Mouse (Mus musculus): Measurements from ENCODE around the gene Plekha7. TPM values are rescaled to one million over a fixed set of nuclear protein-coding genes. Genes with fewer than 3 reads are reported as not detected.

Gene Plekha7
- polyA plus RNA-seq, 1 experiment = 13.5 TPM

- H3K4me3 ChIP-seq (replicated peaks; ENCODE audit: insufficient read depth, low read depth, low read length) = no peak overlapping the region
- WGBS = 97% methylated on average over 6 of the region's 6 CpGs
- no peaks in the 10 kb centered on the region for H3K4me1 ChIP-seq (ENCODE audit: control insufficient read depth, insufficient read depth, low read length)
- H3K27me3 ChIP-seq (ENCODE audit: control insufficient read depth, insufficient read depth, low read length) = no peaks in the 10 kb centered on the region
- TF ChIP-seq CTCF (IDR thresholded peaks at IDR 0.05; ENCODE audit: borderline replicate concordance, insufficient read depth, low read depth, low read length) (no peak), POLR2A (IDR thresholded peaks at IDR 0.05; ENCODE audit: borderline replicate concordance, insufficient read depth, low read length) (no peak)
- H3K27ac ChIP-seq (ENCODE audit: insufficient read depth, low read length) = no peak overlapping the region
- DNase-seq = no peak
These were observed 35.1 kb downstream of the Plekha7 start for GRCm38 (mm10) chr7:116273111-116273510.

GRCm38 (mm10) chr7:116269501-116269995, 38.6 kb downstream of the Plekha7 start:
- no peak for TF ChIP-seq POLR2A (IDR thresholded peaks at IDR 0.05; ENCODE audit: borderline replicate concordance, insufficient read depth, low read length)
- no peak for TF ChIP-seq CTCF (IDR thresholded peaks at IDR 0.05; ENCODE audit: borderline replicate concordance, insufficient read depth, low read depth, low read length)
- WGBS = 26% methylated on average over 6 of the region's 6 CpGs
- Histone ChIP-seq H3K27me3 (ENCODE audit: control insufficient read depth, insufficient read depth, low read length) (no peaks in the 10 kb centered on the region), H3K4me1 (ENCODE audit: control insufficient read depth, insufficient read depth, low read length) (no peaks in the 10 kb centered on the region), H3K4me3 (replicated peaks; ENCODE audit: insufficient read depth, low read depth, low read length) (no peak overlapping the region), H3K27ac (ENCODE audit: insufficient read depth, low read length) (no peak overlapping the region)
- no peak for DNase-seq

- no peak for TF ChIP-seq POLR2A (IDR thresholded peaks at IDR 0.05; ENCODE audit: borderline replicate concordance, insufficient read depth, low read length)
- TF ChIP-seq CTCF (IDR thresholded peaks at IDR 0.05; ENCODE audit: borderline replicate concordance, insufficient read depth, low read depth, low read length) = no peak
- DNase-seq = no peak
- 67% methylated on average over 13 of the region's 13 CpGs for WGBS
- Histone ChIP-seq H3K4me1 (ENCODE audit: control insufficient read depth, insufficient read depth, low read length) (no peaks in the 10 kb centered on the region), H3K27me3 (ENCODE audit: control insufficient read depth, insufficient read depth, low read length) (no peaks in the 10 kb centered on the region), H3K4me3 (replicated peaks; ENCODE audit: insufficient read depth, low read depth, low read length) (no peak overlapping the region), H3K27ac (ENCODE audit: insufficient read depth, low read length) (no peak overlapping the region)
These were observed 39.9 kb downstream of the Plekha7 start for GRCm38 (mm10) chr7:116268113-116268926.

- no peak overlapping the region for H3K4me3 ChIP-seq (replicated peaks; ENCODE audit: insufficient read depth, low read depth, low read length)
- TF ChIP-seq CTCF (IDR thresholded peaks at IDR 0.05; ENCODE audit: borderline replicate concordance, insufficient read depth, low read depth, low read length) (no peak), POLR2A (IDR thresholded peaks at IDR 0.05; ENCODE audit: borderline replicate concordance, insufficient read depth, low read length) (no peak)
- no peak for DNase-seq
- 80% methylated on average over 7 of the region's 7 CpGs for WGBS
- H3K27me3 ChIP-seq (ENCODE audit: control insufficient read depth, insufficient read depth, low read length) = no peaks in the 10 kb centered on the region
- H3K4me1 ChIP-seq (ENCODE audit: control insufficient read depth, insufficient read depth, low read length) = no peaks in the 10 kb centered on the region
- H3K27ac ChIP-seq (ENCODE audit: insufficient read depth, low read length) = no peak overlapping the region
These were observed 44.9 kb downstream of the Plekha7 start for GRCm38 (mm10) chr7:116263281-116263680.

GRCm38 (mm10) chr7:116262508-116262907, 45.7 kb downstream of the Plekha7 start:
- no peaks in the 10 kb centered on the region for H3K27me3 ChIP-seq (ENCODE audit: control insufficient read depth, insufficient read depth, low read length)
- WGBS = 24% methylated on average over 2 of the region's 2 CpGs
- TF ChIP-seq POLR2A (IDR thresholded peaks at IDR 0.05; ENCODE audit: borderline replicate concordance, insufficient read depth, low read length) (no peak), CTCF (IDR thresholded peaks at IDR 0.05; ENCODE audit: borderline replicate concordance, insufficient read depth, low read depth, low read length) (no peak)
- no peak overlapping the region for H3K27ac ChIP-seq (ENCODE audit: insufficient read depth, low read length)
- H3K4me1 ChIP-seq (ENCODE audit: control insufficient read depth, insufficient read depth, low read length) = no peaks in the 10 kb centered on the region
- no peak overlapping the region for H3K4me3 ChIP-seq (replicated peaks; ENCODE audit: insufficient read depth, low read depth, low read length)
- DNase-seq = no peak

- TF ChIP-seq POLR2A (IDR thresholded peaks at IDR 0.05; ENCODE audit: borderline replicate concordance, insufficient read depth, low read length) (no peak), CTCF (IDR thresholded peaks at IDR 0.05; ENCODE audit: borderline replicate concordance, insufficient read depth, low read depth, low read length) (no peak)
- WGBS = 41% methylated on average over 4 of the region's 4 CpGs
- H3K4me1 ChIP-seq (ENCODE audit: control insufficient read depth, insufficient read depth, low read length) = no peaks in the 10 kb centered on the region
- no peak for DNase-seq
- no peak overlapping the region for H3K27ac ChIP-seq (ENCODE audit: insufficient read depth, low read length)
- H3K27me3 ChIP-seq (ENCODE audit: control insufficient read depth, insufficient read depth, low read length) = no peaks in the 10 kb centered on the region
- no peak overlapping the region for H3K4me3 ChIP-seq (replicated peaks; ENCODE audit: insufficient read depth, low read depth, low read length)
These were observed 46.1 kb downstream of the Plekha7 start for GRCm38 (mm10) chr7:116262101-116262500.

GRCm38 (mm10) chr7:116260826-116261615, 47.2 kb downstream of the Plekha7 start:
- no peaks in the 10 kb centered on the region for H3K27me3 ChIP-seq (ENCODE audit: control insufficient read depth, insufficient read depth, low read length)
- H3K27ac ChIP-seq (ENCODE audit: insufficient read depth, low read length) = no peak overlapping the region
- 87% methylated on average over 4 of the region's 4 CpGs for WGBS

More at GRCm38 (mm10) chr7:116260826-116261615, 47.2 kb downstream of the Plekha7 start:
- DNase-seq = no peak
- no peak overlapping the region for H3K4me3 ChIP-seq (replicated peaks; ENCODE audit: insufficient read depth, low read depth, low read length)
- peak; percentile 7; the same call in 1 of the 2 replicates for TF ChIP-seq CTCF (IDR thresholded peaks at IDR 0.05; ENCODE audit: borderline replicate concordance, insufficient read depth, low read depth, low read length)
- no peak for TF ChIP-seq POLR2A (IDR thresholded peaks at IDR 0.05; ENCODE audit: borderline replicate concordance, insufficient read depth, low read length)
- no peaks in the 10 kb centered on the region for H3K4me1 ChIP-seq (ENCODE audit: control insufficient read depth, insufficient read depth, low read length)
